In the genomic region with DNA sequence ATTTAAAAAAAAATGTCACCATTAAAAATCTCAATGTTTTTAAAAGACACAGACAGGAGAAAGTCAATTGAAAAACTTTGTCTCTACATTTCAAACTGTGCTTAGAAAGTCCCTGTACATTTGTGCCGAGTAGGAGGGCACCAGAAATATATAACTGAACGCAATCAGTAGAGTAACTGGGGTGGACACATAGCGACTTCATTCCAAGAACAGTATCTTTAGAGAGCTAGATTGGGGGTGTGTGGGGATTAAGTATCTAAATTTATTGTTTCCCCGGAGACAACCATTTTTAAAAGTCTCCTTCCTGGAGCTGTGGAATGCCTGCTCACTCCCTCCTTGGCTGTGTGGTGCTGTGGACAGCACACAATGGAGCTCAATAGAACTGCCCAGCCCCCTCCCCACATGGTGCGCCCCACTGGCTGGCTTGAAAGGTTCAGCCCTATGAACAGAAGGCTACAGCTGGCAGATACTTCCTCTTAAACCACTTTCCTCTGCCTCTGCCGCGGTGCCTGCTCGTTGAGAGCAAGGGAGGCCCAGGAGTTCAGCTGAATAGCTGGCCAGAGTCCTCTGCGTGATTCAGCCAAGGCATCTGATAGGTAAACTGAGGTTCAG, we compare ENCODE assay signal across 8 mouse cellular contexts.
DNase-seq lines count a peak whose midpoint lies in the region; ATAC-seq and TF ChIP-seq lines count a peak whose summit lies in the region.

No protein-coding gene starts in this region.

- H3K36me3 ChIP-seq in limb, embryonic 15.5 days, result no peaks in the 10 kb centered on the region

- WGBS in limb, embryonic 15.5 days, result 22% methylated on average over 9 of the region's 9 CpGs
- 59% methylated on average over 9 of the region's 9 CpGs for WGBS in cerebellum, adult 2 months

- no peak overlapping the region for H3K9ac ChIP-seq in limb, embryonic 15.5 days

- H3K4me1 ChIP-seq in limb, embryonic 15.5 days, result peaks cover 32% of the 10 kb centered on the region
- H3K4me1 ChIP-seq in cerebellum, adult 2 months (ENCODE audit: control insufficient read depth, insufficient read depth, low read length), result peaks cover 8% of the 10 kb centered on the region

- H3K4me2 ChIP-seq in limb, embryonic 15.5 days, result no peak overlapping the region

- H3K27me3 ChIP-seq in limb, embryonic 15.5 days, result no peaks in the 10 kb centered on the region
- H3K27me3 ChIP-seq in cerebellum, adult 2 months (ENCODE audit: control insufficient read depth, insufficient read depth, low read length), result no peaks in the 10 kb centered on the region

- peak; percentile 90 for ATAC-seq in frontal cortex, adult (ENCODE audit: low TSS enrichment)
- ATAC-seq in hematopoietic stem cell, adult 5-6 weeks (replicated peaks in 1 of 2; ENCODE audit: insufficient read depth in 1 of 2, low FRiP score in 2 of 2, low TSS enrichment in 1 of 2, low read depth in 1 of 2, poor library complexity in 2 of 2, severe bottlenecking in 2 of 2), result peak; percentile 71 to 75
- ATAC-seq in limb, embryonic 15.5 days (ENCODE audit: insufficient number of reproducible peaks, low FRiP score, low TSS enrichment, low read depth), result peak; percentile 74; the same call in 1 of the 2 replicates

- no peaks in the 10 kb centered on the region for H3K9me3 ChIP-seq in limb, embryonic 15.5 days

- DNase-seq in frontal cortex, postnatal 25 days (ENCODE audit: low spot score in 2 of 2), result no peak
- DNase-seq in embryo, embryonic 10.5 days (ENCODE audit: low spot score), result peak; percentile 86
- peak; percentile 14 for DNase-seq in right cerebral cortex, postnatal 25 days
- DNase-seq in cerebellum, adult 2 months, result no peak
- DNase-seq in cerebellum, postnatal 4 days (ENCODE audit: low spot score in 2 of 2), result no peak

- no peak overlapping the region for H3K27ac ChIP-seq in limb, embryonic 15.5 days
- H3K27ac ChIP-seq in cerebellum, adult 2 months (ENCODE audit: insufficient read depth, low read length), result no peak overlapping the region

- no peak for TF ChIP-seq POLR2A in cerebellum, adult 2 months (IDR thresholded peaks at IDR 0.05; ENCODE audit: borderline replicate concordance, insufficient read depth, low read length)

- TF ChIP-seq CTCF in cerebellum, adult 2 months (IDR thresholded peaks at IDR 0.05; ENCODE audit: borderline replicate concordance, insufficient read depth, low read depth, low read length), result no peak

- H3K4me3 ChIP-seq in limb, embryonic 15.5 days, result no peak overlapping the region
- no peak overlapping the region for H3K4me3 ChIP-seq in cerebellum, adult 2 months (replicated peaks; ENCODE audit: insufficient read depth, low read depth, low read length)

Comparison
In these comparisons a context has a peak if more than half of its experiments do, and no peak if none do; other contexts are left out.
1. DNase-seq: peak in embryo, embryonic 10.5 days (single experiment) and right cerebral cortex, postnatal 25 days (single experiment); none in frontal cortex, postnatal 25 days (0 of 2), cerebellum, adult 2 months (0 of 2) and cerebellum, postnatal 4 days (0 of 2).
2. Peak in every context shown above with its lines, with median percentiles within 50 percentile points of each other: ATAC-seq.